Mouse (Mus musculus) heart, embryonic 12.5 days (tissue): Measurements from ENCODE around the gene Nts. TPM values are rescaled to one million over a fixed set of nuclear protein-coding genes. Genes with fewer than 3 reads are reported as not detected.
"Not testable (repeated sequence)": the region's sequence is repeated elsewhere in the genome, so short reads cannot be mapped to it uniquely, and the experiment has no call there.

Experiments
- ATAC-seq: fragments of 200-750 bp; cut with Nextera tagmentation; 2 replicates; pipeline ENCODE4 v1.8.0; 2017; ENCODE audit warnings: moderate TSS enrichment, moderate library complexity; ENCODE audit not compliant: insufficient number of reproducible peaks, low FRiP score
- H3K27ac ChIP-seq: fragments of 300-500 bp; sonication (generic); 2 replicates; pipeline ENCODE4 v1.5.1; 2016; ENCODE audit warnings: mild to moderate bottlenecking, moderate library complexity; ENCODE audit not compliant: poor library complexity, severe bottlenecking
- H3K27me3 ChIP-seq: fragments of 300-500 bp; sonication (generic); replicated peaks from 2 replicates; pipeline ENCODE4 v1.6.1; 2016; ENCODE audit warnings: mild to moderate bottlenecking, moderate library complexity
- H3K36me3 ChIP-seq: fragments of 300-500 bp; sonication (generic); 2 replicates; pipeline ENCODE4 v1.6.1; 2016; ENCODE audit warnings: mild to moderate bottlenecking, moderate library complexity
- H3K4me1 ChIP-seq: fragments of 300-500 bp; sonication (generic); replicated peaks from 2 replicates; pipeline ENCODE4 v1.6.1; 2016; ENCODE audit warnings: mild to moderate bottlenecking
- H3K4me2 ChIP-seq: fragments of 300-500 bp; sonication (generic); 2 replicates; pipeline ENCODE4 v1.6.1; 2016; ENCODE audit warnings: mild to moderate bottlenecking, moderate library complexity
- H3K4me3 ChIP-seq: fragments of 300-500 bp; sonication (generic); 2 replicates; pipeline ENCODE4 v1.5.1; 2016; ENCODE audit warnings: mild to moderate bottlenecking
- H3K9ac ChIP-seq: fragments of 300-500 bp; sonication (generic); 2 replicates; pipeline ENCODE4 v1.6.1; 2016; ENCODE audit warnings: mild to moderate bottlenecking, moderate library complexity
- H3K9me3 ChIP-seq: fragments of 300-500 bp; sonication (generic); replicated peaks from 2 replicates; pipeline ENCODE4 v1.6.1; 2016; ENCODE audit warnings: mild to moderate bottlenecking, moderate library complexity
- WGBS: fragments of 180-500 bp; shearing (Covaris S2); methylation state at CpG from one replicate; pipeline ENCODE4 v1.1.7; 2016; 5-methylcytosine and 5-hydroxymethylcytosine counted together
- polyA plus RNA-seq: library from polyadenylated mRNA; unstranded; fragments of >200 nt; fragmentation: Nextera tagmentation; extraction: Ambion mirVana; gene quantifications from 2 replicates; pipeline ENCODE4 v1.2.1, GENCODE M21; 2016

The Nts gene
- polyA plus RNA-seq, 1 experiment from 2014 or later = 10.1 TPM

DNA sequence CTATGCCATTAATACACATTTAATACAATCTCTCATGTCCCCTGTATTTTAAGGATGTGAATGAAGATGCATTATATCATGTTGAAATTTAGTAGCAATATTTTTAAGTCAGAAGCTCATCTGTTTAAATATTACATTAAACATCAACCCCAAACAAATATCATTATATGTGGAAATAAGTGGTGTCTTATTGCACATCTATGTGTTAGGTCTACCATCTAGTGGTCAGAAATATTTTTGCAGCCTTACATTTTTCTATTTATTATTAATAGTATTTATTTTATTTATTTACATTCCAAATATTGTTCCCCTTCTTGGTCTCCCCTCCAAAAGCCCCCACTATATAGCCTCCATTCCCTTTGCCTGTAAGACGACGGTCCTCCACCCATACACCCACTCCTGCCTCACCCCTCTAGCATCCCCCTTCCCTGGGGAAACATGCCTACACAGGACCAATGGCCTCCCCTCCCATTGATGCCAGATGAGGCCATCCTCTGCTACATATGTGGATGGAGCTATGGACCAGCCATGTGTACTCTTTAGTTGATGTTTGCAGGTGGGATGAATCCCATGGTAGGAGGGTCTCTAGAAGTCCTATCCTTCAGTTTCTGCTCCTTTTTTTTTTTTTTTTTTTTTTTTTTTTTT lies 45.3 kb downstream of the Nts start:
- Histone ChIP-seq H3K27me3 (no peaks in the 10 kb centered on the region), H3K36me3 (no peaks in the 10 kb centered on the region), H3K9me3 (no peaks in the 10 kb centered on the region), H3K4me1 (no peaks in the 10 kb centered on the region), H3K4me3 (no peak overlapping the region), H3K27ac (no peak overlapping the region), H3K9ac (no peak overlapping the region), H3K4me2 (no peak overlapping the region)
- WGBS = 33% methylated on average over 2 of the region's 2 CpGs
- no peak for ATAC-seq

DNA sequence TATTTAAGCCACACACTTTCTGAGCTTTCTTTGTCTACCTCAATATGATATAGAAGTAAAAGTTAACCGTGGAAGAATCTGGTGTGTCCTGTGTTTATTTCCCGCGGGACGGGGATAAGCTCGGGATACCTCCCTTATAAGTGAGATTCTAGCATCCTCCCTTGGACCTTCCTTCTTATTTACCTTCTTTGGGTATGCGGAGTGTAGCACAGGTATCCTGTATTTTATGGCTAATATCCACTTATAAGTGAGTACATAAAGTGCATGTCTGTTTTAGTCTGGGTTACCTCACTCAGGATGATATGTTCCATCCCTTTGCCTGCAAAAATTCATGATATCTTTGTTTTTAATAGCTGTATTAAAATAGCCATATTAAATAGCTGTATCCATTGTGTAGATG lies 54.8 kb downstream of the Nts start:
- not testable (repeated sequence) for H3K4me1 ChIP-seq, H3K27ac ChIP-seq, H3K9me3 ChIP-seq, H3K9ac ChIP-seq, H3K27me3 ChIP-seq, ATAC-seq, H3K36me3 ChIP-seq
- peak overlapping the region; percentile 43; the same call in 1 of the 2 replicates for H3K4me2 ChIP-seq
- H3K4me3 ChIP-seq = 0 out of 2 replicates have a peak overlapping the region, but pooled peaks have one; percentile 23
- WGBS = 42% methylated on average over 6 of the region's 6 CpGs

DNA sequence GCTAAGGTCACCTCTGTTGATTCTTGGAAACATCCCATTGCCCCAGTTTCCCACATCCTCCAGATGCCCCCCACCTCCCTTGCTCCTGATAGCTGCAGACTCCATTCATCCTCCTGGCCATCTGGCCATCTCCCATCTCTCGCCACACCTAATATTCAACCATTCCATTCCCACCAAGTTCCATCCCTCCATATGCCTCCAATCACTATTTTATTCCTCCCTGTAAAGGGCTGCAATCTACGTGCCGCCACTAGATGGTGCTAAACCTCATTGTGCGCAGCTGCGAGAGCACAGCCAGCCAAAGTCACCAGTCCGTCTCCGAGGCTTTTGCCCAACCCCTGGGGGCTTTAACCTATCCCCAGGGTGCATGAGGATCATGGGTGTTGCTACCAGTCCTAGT lies 55.2 kb downstream of the Nts start:
- not testable (repeated sequence) for H3K4me3 ChIP-seq, H3K36me3 ChIP-seq, H3K9me3 ChIP-seq, H3K9ac ChIP-seq, H3K4me1 ChIP-seq, H3K27ac ChIP-seq, H3K27me3 ChIP-seq, H3K4me2 ChIP-seq
- 0 out of 2 replicates have a peak, but pooled peaks have one; percentile 25 for ATAC-seq
- WGBS = 4% methylated on average over 7 of the region's 7 CpGs

Other genes with a start within 250 kb of the Nts start
- gene Rassf9, start 21.7 kb upstream of the Nts start, polyA plus RNA-seq = 0.72 and 0.81 TPM in 2 replicates